Mouse (Mus musculus) G1E (cell line): ENCODE data around the gene Fggy. TPM values are rescaled to one million over a fixed set of nuclear protein-coding genes. Genes with fewer than 3 reads are reported as not detected.

Source experiments
- ATAC-seq: 2 replicates; pipeline ENCODE4 v1.8.0; 2016; ENCODE audit warnings: mild to moderate bottlenecking; ENCODE audit not compliant: insufficient number of reproducible peaks, poor library complexity, low FRiP score, severe bottlenecking; ENCODE audit errors: extremely low read depth
- DNase-seq: peaks from one replicate; pipeline ENCODE4 v3.0.0; 2012; ENCODE audit warnings: low spot score
- H3K27me3 ChIP-seq: 2 replicates; pipeline ENCODE4 v1.6.1; 2012; ENCODE audit warnings: mild to moderate bottlenecking, low read length, inconsistent platforms; ENCODE audit not compliant: insufficient read depth
- H3K36me3 ChIP-seq: replicated peaks from 2 replicates; pipeline ENCODE3; 2012; ENCODE audit warnings: mild to moderate bottlenecking, inconsistent platforms
- H3K4me1 ChIP-seq: 2 replicates; pipeline ENCODE4 v1.6.1; 2012; ENCODE audit warnings: low read depth, low read length, inconsistent platforms, mixed read lengths; ENCODE audit not compliant: insufficient read depth
- H3K4me3 ChIP-seq: 2 replicates; pipeline ENCODE4 v1.5.1; 2012; ENCODE audit warnings: low read depth, mild to moderate bottlenecking, inconsistent platforms, low read length, moderate library complexity, mixed read lengths
- H3K9me3 ChIP-seq: replicated peaks from 2 replicates; pipeline ENCODE4 v1.6.1; 2012; ENCODE audit warnings: inconsistent platforms
- CTCF ChIP-seq: IDR thresholded peaks from 2 replicates; pipeline ENCODE4 v1.5.1; 2012; ENCODE audit warnings: low read depth, low read length, inconsistent platforms, mixed read lengths
- GATA1 ChIP-seq: IDR thresholded peaks from 2 replicates; pipeline ENCODE4 v1.6.1; 2012; ENCODE audit warnings: borderline replicate concordance, low read length, inconsistent platforms, mixed read lengths
- GATA2 ChIP-seq: IDR thresholded peaks from 2 replicates; pipeline ENCODE4 v1.6.1; 2012; ENCODE audit warnings: low read depth, low read length, inconsistent platforms, borderline replicate concordance
- POLR2AphosphoS5 ChIP-seq: IDR thresholded peaks from 2 replicates; pipeline ENCODE4 v1.6.1; 2012; ENCODE audit warnings: low read depth, low read length, inconsistent platforms; ENCODE audit not compliant: insufficient replicate concordance
- TAL1 ChIP-seq: conservative IDR thresholded peaks from 2 replicates; pipeline ENCODE4 v1.6.1; 2012; ENCODE audit warnings: low read depth, low read length, inconsistent platforms, mixed read lengths
- polyA plus RNA-seq: library from polyadenylated mRNA; stranded (reverse); fragments of >175 nt; gene quantifications from 2 replicates; pipeline ENCODE4 v1.2.3, GENCODE M21; 2012
- total RNA-seq, 2 experiments: library from RNA; stranded (forward) in 1 of 2; stranded (reverse) in 1 of 2; fragments of 200-1000 nt in 1 of 2; fragments of >200 nt in 1 of 2; fragmentation: Nextera tagmentation in 1 of 2; gene quantifications; 2 replicates each; pipeline ENCODE4 v1.2.3; 2014 to 2017

The Fggy gene
- total and polyA plus RNA-seq, 3 experiments = not detected

DNA sequence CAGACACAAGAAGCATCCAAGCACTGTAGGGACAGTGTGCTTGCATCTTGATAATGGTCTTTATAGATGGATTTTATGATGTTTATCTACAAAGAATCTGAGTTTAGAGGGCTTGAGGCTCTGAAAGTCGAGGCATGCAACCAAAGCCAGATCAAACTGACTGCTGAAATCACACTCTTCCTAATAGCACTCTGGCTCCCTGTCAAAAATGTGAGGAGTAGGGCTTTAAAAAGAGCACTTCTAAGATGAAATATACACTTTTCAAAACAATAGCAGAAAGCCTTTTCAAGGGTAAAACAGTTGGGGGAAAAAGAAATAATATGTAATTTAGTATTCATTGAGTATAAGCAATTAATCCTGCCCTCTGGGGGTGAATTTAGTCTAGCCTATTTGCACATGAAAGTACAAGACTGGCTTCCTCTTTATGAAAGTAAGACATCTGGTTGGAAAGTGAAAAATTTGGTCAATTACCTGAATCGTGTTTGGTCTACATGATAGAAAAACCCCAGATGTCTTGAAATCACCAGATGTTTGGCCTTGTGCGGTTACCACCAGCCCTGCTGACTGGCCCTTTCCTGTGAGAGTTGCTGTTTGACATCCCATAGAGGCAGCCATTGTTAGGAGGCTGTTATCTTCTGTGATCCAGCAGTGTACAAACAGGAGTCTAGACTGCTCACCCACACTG, 172.0 kb downstream of the Fggy start:
- ATAC-seq = no peak
- Histone ChIP-seq H3K36me3 (no peaks in the 10 kb centered on the region), H3K4me1 (no peaks in the 10 kb centered on the region), H3K9me3 (no peaks in the 10 kb centered on the region), H3K4me3 (no peak overlapping the region), H3K27me3 (no peaks in the 10 kb centered on the region)
- no peak for DNase-seq
- no peak for TF ChIP-seq GATA2
- TF ChIP-seq TAL1 = no peak
- no peak for TF ChIP-seq POLR2AphosphoS5

DNA sequence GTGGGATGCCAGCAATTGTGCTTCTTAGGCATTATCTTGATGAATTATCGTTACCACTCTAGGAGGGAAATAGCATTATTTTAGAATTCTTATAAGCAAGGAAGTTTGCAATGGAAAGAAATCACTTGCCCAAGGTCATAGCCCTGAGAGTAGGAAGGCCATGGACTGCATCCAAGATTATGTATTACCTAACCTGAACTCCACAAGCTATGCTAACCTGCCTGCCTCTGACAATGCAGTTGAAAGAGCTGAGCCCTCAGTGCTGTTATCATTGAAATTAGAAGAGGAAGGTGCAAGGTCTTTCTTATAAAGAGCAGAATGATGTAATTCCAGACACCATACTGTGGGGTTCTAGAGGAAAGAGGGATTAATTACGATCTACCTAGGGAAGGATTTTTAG, 173.8 kb downstream of the Fggy start:
- TF ChIP-seq CTCF (no peak), GATA2 (no peak), TAL1 (no peak), POLR2AphosphoS5 (no peak), GATA1 (no peak)
- Histone ChIP-seq H3K4me3 (no peak overlapping the region), H3K9me3 (no peaks in the 10 kb centered on the region), H3K4me1 (no peaks in the 10 kb centered on the region), H3K27me3 (no peaks in the 10 kb centered on the region), H3K36me3 (no peaks in the 10 kb centered on the region)
- DNase-seq (no peak), ATAC-seq (no peak)

DNA sequence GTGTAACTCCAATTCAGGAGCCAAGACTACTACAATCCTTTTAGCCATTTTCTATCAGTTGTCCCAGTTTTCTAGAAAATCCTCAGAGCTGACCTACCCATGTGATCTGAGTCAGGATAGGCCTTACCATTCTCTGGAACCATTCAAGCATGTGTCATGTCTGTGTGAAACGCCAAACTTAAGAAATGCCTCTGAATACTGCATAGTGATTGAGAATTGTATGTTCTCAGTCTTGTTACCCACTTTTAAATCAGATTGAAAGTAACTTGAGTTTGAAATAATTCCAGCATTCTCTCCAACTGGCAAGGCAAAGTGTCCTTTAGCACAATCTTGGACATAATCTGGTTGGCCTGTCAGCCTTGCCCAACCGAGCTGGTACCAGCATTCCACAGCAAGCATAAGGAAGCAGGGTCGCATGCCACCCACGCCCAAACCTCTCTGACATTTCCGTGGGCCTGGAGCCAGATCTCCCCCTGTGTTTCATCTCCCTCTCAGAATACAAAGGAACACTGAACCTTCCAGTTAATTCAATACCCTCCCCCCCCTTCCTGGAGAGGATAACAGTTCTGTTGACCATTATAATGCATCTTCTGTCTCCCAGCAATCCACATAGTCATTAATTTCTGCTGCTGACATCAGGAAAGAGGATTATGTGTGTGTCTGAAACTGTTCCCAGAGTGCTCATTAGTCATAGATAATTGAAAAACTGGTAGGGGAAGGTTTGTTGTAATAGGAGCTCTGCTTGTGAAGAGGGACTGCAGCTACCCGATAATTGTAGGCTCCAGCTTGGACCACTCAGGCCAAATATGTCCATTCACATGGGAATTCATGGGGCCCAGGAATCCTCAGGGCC, 176.3 kb downstream of the Fggy start:
- no peak for ATAC-seq
- no peak for DNase-seq
- Histone ChIP-seq H3K4me3 (no peak overlapping the region), H3K27me3 (no peaks in the 10 kb centered on the region), H3K36me3 (no peaks in the 10 kb centered on the region), H3K4me1 (no peaks in the 10 kb centered on the region), H3K9me3 (no peaks in the 10 kb centered on the region)
- TF ChIP-seq POLR2AphosphoS5 (no peak), GATA1 (no peak), TAL1 (no peak), CTCF (no peak), GATA2 (no peak)

DNA sequence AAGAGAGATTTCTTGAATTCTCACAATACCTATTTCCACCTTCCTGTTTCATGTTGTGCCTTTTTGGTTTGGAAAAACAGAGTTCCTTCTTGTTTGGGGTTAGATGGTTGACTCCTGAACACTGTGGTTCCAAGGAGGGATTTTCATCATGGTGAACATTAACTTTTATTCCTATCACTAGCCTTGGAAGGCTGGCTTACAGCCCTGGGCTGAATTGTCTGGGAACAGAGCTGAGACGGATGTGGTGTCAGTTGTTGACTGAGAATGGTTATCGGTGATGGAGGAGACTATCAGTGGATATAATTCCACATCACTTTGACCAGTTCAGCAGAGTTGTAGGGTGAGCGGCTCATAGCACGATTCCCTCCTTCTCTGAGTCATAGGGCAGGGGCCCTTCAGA, 178.7 kb downstream of the Fggy start:
- TF ChIP-seq POLR2AphosphoS5 (no peak), GATA1 (no peak), GATA2 (no peak), CTCF (no peak), TAL1 (no peak)
- no peaks in the 10 kb centered on the region for H3K36me3 ChIP-seq
- no peaks in the 10 kb centered on the region for H3K27me3 ChIP-seq
- H3K4me3 ChIP-seq = no peak overlapping the region
- ATAC-seq (no peak), DNase-seq (no peak)
- H3K9me3 ChIP-seq = no peaks in the 10 kb centered on the region
- H3K4me1 ChIP-seq = no peaks in the 10 kb centered on the region

DNA sequence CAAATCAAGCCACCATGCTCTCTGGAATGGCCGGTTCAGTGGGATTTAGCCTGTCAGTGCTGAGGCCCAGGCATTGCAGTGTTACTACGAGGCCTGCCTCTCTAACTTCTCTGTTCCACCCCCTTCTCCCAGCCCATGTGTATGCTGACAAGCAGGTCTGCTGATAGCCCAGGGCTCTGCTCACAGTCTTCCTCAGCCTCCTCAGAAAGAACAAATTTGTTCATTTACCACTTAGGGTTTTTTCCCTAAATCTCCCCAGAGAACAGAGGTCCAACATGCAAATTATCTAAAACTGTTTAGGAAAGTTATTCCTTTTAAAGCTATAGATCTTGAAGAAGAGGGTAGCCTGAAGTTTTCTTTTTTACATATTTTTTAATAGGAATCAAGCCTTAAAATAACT, 179.4 kb downstream of the Fggy start:
- Histone ChIP-seq H3K36me3 (no peaks in the 10 kb centered on the region), H3K4me1 (no peaks in the 10 kb centered on the region), H3K4me3 (no peak overlapping the region), H3K9me3 (no peaks in the 10 kb centered on the region), H3K27me3 (no peaks in the 10 kb centered on the region)
- no peak for ATAC-seq
- no peak for DNase-seq
- TF ChIP-seq POLR2AphosphoS5 = no peak
- TF ChIP-seq CTCF = no peak
- no peak for TF ChIP-seq GATA1
- TF ChIP-seq TAL1 = no peak
- no peak for TF ChIP-seq GATA2

DNA sequence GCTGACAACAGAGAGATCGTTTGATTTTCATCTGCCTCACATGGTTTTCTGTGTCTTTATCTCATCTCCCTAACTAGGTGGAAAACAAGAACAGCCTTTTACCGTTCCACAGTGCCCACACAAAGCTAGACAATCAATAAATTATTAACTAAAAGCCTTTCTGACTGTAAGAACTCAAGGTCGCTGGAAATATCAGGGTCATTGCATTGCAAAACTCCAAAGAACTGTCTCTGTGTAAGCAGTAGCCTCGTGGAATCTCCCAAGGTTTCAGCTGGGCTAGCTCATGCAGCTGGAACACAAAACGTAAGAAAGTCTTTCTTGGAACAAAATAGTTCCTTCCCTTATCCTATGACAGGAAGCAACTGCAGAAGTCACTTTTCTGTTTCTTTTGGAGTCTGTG, 180.9 kb downstream of the Fggy start:
- no peak for TF ChIP-seq GATA2
- no peak for TF ChIP-seq GATA1
- no peak for TF ChIP-seq CTCF
- no peak for TF ChIP-seq TAL1
- TF ChIP-seq POLR2AphosphoS5 = no peak
- H3K9me3 ChIP-seq = no peaks in the 10 kb centered on the region
- no peaks in the 10 kb centered on the region for H3K4me1 ChIP-seq
- DNase-seq = no peak
- no peaks in the 10 kb centered on the region for H3K27me3 ChIP-seq
- ATAC-seq = no peak
- H3K36me3 ChIP-seq = no peaks in the 10 kb centered on the region
- H3K4me3 ChIP-seq = no peak overlapping the region

DNA sequence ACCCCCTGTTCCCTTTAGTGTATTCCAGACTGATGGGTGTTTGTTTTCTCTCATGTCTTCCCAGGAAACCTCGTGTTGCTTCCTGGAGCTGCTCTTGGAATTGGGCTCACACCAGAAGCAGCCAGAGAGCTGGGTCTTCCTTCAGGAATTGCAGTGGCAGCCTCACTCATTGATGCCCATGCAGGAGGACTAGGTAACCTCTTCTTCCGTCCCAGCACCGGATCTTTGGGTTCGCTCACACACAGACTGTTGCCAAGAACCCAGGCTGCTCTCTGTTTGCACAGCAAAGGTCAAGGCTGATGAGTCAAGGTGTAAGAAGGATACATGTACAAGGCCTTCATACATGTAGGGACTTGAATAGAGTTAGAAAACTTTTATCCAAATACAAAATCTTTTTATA, 181.4 kb downstream of the Fggy start:
- no peaks in the 10 kb centered on the region for H3K9me3 ChIP-seq
- DNase-seq = no peak
- TF ChIP-seq TAL1 (no peak), CTCF (no peak), GATA2 (no peak), POLR2AphosphoS5 (no peak), GATA1 (no peak)
- H3K4me1 ChIP-seq = no peaks in the 10 kb centered on the region
- H3K4me3 ChIP-seq = no peak overlapping the region
- no peaks in the 10 kb centered on the region for H3K36me3 ChIP-seq
- no peak for ATAC-seq
- H3K27me3 ChIP-seq = no peaks in the 10 kb centered on the region
